Mouse (Mus musculus): Measurements from ENCODE around the gene Dock1. TPM values are rescaled to one million over a fixed set of nuclear protein-coding genes. Genes with fewer than 3 reads are reported as not detected.

Gene Dock1
- total RNA-seq, 2 experiments from 2014 or later: 5.6 to 6.0 TPM

DNA sequence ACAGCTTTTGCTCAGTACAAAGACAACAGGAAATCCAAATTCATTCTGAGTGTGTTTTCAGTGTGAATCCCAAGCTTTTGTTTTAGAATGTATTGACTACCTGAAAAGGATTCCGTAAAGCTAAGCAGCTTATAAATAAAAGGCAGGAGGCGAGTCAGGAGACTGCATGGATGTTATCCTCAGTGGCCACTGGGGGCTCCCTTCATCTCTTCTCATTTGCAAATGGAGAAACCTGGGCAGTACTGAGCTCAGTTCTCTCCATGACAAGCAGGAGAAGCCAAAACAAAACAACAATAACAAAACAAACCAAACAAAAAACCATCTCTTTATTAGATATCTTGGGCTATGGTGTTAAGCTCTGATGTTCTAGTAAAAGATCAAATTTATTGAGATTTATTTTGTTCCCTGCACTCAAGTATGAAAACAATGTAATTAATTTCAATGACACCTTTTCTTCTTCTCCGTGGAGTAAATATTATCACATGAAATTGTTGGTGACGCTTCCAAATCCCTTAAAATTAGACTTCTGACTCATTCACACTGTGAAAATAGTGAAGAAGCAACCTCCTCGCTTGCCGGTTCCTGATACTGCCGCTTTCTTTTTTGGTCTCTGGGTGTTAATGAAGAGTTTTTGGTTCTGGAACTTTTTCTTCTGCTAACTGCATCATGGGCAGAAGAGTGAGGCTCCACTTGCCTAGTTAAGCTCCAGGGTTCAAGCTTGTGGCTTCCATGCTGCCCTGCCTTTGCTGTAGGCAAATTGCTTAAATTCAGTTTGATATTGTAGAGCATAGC, 275.7 kb downstream of the Dock1 start:
- DNase-seq (ENCODE audit: low spot score): no peak

GRCm38 (mm10) chr7:134959086-134959485, 288.6 kb downstream of the Dock1 start:
- no peak for DNase-seq (ENCODE audit: low spot score)

- no peak for DNase-seq (ENCODE audit: low spot score)
Measured at GRCm38 (mm10) chr7:134960871-134961270, 290.4 kb downstream of the Dock1 start.

- DNase-seq (ENCODE audit: low spot score): no peak
Measured at GRCm38 (mm10) chr7:134961608-134962007, 291.2 kb downstream of the Dock1 start.

- no peak for DNase-seq (ENCODE audit: low spot score)
Measured at GRCm38 (mm10) chr7:134990244-134990643, 319.8 kb downstream of the Dock1 start.

GRCm38 (mm10) chr7:134990911-134991310, 320.5 kb downstream of the Dock1 start:
- no peak for DNase-seq (ENCODE audit: low spot score)

- DNase-seq (ENCODE audit: low spot score): no peak
Measured at GRCm38 (mm10) chr7:134994983-134995382, 324.5 kb downstream of the Dock1 start.

GRCm38 (mm10) chr7:135002216-135002615, 331.8 kb downstream of the Dock1 start:
- no peak for DNase-seq (ENCODE audit: low spot score)

DNA sequence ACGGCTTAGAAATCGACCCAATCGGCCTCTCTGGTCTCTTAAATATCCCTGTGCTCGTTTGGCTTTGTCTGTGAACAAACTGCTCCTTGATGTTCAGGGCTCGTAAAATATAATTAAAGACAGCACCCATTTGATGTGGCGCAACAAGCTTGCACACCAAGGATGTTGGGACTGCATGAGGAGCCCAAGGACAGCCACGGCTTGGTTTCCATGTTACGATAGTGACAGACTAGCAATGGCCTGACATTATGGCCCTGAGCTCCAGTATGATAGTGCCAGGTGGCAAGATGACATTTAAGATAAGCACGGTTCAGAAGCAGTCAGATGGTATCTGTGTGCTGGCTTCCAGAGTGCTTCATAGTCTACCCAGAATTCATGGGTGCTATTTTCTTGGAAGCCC, 332.4 kb downstream of the Dock1 start:
- DNase-seq (ENCODE audit: low spot score): no peak

DNA sequence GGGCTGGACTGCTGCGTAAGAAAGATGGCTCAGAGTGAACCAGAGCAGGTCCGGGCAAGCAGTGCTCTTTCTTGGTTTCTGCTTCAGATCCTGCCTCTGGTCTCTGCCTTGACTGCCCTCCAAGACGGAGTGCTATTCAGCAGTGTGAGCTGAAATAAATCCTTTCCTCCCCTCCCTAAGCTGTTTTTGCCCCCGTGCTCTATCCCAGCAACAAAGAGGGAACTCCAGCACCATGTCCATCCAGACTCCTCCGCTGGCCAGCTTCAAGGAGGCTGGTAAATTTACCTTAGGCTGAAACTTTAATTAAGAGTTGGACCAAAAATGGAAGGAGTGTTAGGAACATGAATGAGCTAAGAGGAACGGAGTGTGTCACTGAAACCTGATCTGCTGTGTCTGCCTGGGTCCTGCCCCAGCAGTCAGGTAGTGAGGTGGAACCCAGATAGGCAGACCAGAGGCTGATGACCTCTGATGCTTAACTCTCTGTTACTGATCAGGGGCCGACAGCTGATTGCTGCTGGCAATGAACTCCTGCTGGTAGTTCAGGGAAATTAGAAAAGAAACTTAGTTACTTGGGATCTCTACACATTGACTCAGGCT, 335.6 kb downstream of the Dock1 start:
- DNase-seq (ENCODE audit: low spot score): no peak

GRCm38 (mm10) chr7:135008021-135008420, 337.6 kb downstream of the Dock1 start:
- no peak for DNase-seq (ENCODE audit: low spot score)

- no peak for DNase-seq (ENCODE audit: low spot score)
Measured at GRCm38 (mm10) chr7:135010997-135011396, 340.5 kb downstream of the Dock1 start.

GRCm38 (mm10) chr7:135017531-135017930, 347.1 kb downstream of the Dock1 start:
- DNase-seq (ENCODE audit: low spot score): no peak

DNA sequence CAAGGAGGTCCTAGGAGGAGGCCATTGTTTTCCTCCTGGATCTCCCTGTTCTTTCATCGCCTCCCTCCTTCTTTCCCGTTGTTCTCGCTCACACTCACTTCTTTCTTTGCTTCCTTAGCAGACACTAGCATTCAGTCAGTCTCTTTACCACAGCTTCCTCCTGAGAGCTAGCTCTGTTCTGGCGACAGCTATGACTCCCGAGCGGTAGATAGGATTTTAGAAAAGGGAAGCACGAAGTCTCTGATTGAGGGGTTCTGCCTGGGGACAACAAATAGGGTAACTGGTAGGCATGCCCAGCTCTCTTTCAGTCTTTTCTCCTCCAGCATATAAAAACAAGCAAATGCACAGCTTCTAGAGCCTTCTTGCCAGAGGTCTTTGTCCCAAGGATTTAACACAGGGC, 350.3 kb downstream of the Dock1 start:
- DNase-seq (ENCODE audit: low spot score): no peak

DNA sequence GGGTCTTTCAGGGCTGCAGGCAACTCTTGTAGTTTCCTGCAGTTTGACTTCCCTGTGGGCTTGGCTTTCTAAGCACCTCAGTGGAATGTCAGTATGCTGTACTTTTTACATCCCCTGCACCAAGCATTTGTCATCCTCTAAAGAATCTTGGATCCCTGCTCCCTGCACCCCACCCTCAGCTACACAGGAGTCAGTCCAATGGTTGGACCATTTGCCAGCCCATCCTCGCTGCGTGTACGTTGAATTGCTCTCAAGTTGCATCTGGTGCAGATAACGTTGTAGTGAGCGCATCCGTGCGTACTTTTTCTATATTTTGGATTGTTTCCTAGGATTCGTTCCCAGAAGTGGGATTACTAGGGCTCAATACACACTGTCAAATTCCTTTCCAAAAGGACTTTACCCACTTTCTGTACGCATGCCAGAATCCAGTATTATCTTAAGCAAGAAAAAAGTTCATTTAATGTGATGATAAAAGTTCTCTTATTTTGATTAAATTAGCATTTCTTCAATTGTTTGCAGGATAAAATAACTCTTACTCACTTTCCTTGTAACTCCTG, 351.2 kb downstream of the Dock1 start:
- no peak for DNase-seq (ENCODE audit: low spot score)

DNA sequence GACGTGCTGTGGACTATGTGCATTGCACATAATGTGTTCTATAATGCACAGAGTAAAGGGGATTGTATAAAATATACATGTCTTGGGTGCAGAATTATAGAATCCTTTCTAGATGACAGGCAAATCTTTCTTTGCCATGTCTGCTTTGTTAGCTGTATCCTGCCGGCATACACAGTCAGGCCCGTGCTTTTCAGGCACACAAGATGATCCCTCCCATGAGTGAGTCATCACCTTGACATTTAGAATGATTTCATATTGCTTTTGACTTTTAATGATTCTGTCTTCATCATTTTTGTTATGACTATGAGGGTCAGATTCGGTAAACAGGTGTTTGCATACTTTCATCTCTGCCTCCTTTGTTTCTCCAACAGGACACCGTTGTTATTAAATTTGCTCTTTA, 354.1 kb downstream of the Dock1 start:
- DNase-seq (ENCODE audit: low spot score): no peak

- DNase-seq (ENCODE audit: low spot score): no peak
Measured at GRCm38 (mm10) chr7:135028716-135029115, 358.3 kb downstream of the Dock1 start.

- DNase-seq (ENCODE audit: low spot score): peak; percentile 14
Measured at GRCm38 (mm10) chr7:135029136-135029535, 358.7 kb downstream of the Dock1 start.

DNA sequence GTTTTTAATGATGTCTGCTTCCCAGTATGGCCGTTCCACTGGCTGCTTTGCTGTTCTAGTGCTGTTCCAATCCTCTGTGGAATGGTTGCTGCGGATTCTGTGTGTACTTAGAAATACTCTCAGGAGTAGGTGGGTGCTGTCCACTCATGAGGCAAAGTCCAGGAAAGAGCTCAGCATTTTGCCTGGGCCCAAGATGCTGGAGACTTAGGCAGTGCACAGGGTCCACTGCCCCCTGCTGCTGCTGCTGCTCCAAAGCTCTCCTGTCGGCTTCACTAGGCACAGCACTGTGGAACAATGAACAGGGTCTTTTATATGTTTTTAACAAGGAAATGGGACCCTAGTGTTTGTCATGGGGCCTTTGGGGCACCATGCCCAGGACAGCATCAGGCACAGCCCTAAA, 361.0 kb downstream of the Dock1 start:
- no peak for DNase-seq (ENCODE audit: low spot score)

DNA sequence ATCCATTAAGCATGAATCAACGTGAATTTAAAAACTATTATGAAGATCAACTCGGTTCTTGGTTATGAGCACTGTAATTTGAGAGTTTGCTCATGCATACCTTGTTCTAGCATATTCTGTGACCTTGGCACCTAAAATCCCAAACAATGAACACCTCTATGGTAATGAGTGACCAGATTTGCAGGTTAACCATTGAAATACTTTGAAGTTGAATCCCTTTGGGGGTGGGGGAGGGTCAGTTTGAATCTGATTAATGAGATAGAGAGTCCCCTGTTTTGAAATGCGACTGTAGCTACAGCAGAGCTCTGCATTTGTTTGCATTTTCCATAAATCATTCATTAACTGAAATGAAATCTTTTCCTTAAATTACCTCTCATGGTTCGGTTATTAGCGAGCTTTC, 364.4 kb downstream of the Dock1 start:
- DNase-seq (ENCODE audit: low spot score): no peak

- no peak for DNase-seq (ENCODE audit: low spot score)
Measured at GRCm38 (mm10) chr7:135035651-135036050, 365.2 kb downstream of the Dock1 start.

GRCm38 (mm10) chr7:135038930-135039329, 368.5 kb downstream of the Dock1 start:
- no peak for DNase-seq (ENCODE audit: low spot score)
